Mouse (Mus musculus): Measurements from ENCODE around the gene Mrpl3. TPM values are rescaled to one million over a fixed set of nuclear protein-coding genes. Genes with fewer than 3 reads are reported as not detected.
A peak's percentile ranks its signal among the peaks of the same experiment; 100 is the strongest.

Mrpl3 gene
- polyA plus RNA-seq, 1 experiment from 2014 or later = 127 TPM

DNA sequence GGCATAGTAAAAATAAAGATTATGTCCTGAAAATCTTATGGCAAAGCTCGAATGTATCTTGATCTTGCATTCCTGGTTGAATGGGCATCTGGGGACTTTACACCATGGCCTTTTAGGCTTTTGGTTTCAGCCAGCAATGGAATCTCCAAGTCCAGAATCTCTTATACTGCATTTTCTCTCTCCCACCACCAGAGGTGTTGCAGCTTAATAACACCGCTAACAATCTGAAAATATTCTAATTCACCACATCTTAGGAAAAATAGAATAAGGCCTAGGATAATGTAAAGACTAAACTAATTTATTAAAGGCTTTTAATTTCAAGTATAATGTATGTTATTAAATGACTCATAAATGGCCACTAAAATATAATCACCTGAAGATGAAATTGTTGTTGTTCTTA, 2.8 kb upstream of the Mrpl3 start:
- no peak for ATAC-seq (ENCODE audit: low FRiP score)
- WGBS = 63% methylated on average over 2 of the region's 2 CpGs

DNA sequence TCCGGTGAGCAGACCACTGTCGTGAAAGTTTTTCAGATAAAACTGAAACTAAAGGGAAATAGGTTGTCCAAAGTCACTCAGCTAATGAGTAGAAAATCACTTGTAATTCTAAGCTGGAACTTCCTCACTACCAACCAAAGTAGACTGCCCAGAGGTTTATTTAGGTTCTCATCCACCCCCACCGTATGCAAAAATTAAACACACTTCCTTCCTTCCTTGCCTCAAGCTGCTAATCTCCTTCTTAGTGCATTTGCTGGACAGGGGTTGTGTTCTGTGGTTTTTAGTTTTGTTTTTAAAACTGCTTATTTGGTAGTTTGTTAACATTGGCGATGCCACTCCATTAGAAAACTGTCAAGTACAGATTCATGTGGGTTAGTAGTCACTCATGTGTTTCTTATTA, 773 bp downstream of the Mrpl3 start:
- peak overlapping the region; percentile 96 for H3K4me3 ChIP-seq (ENCODE audit: low read depth, low read length)
- ATAC-seq (ENCODE audit: low FRiP score) (no peak), DNase-seq (ENCODE audit: low spot score, missing footprints) (no peak)
- no peaks in the 10 kb centered on the region for H3K27me3 ChIP-seq (ENCODE audit: control insufficient read depth, insufficient read depth, low read length)
- peak overlapping the region; percentile 63 for H3K4me2 ChIP-seq
- H3K9me3 ChIP-seq (ENCODE audit: control insufficient read depth, low read length) = no peaks in the 10 kb centered on the region
- 61% methylated on average over 4 of the region's 4 CpGs for WGBS
- peaks cover 3% of the 10 kb centered on the region; the same call in 1 of the 2 replicates for H3K4me1 ChIP-seq (ENCODE audit: control insufficient read depth, insufficient read depth, low read length)
- peaks cover 18% of the 10 kb centered on the region; the same call in 1 of the 2 replicates for H3K36me3 ChIP-seq (ENCODE audit: control insufficient read depth, insufficient read depth, low read length)
- H3K27ac ChIP-seq (ENCODE audit: low read depth, low read length) = no peak overlapping the region
- H3K9ac ChIP-seq (ENCODE audit: low read length) = peak overlapping the region; percentile 98

More for the DNA sequence above, 2.8 kb upstream of the Mrpl3 start:
- Histone ChIP-seq H3K4me2 (no peak overlapping the region), H3K9ac (ENCODE audit: low read length) (no peak overlapping the region), H3K27ac (ENCODE audit: low read depth, low read length) (no peak overlapping the region), H3K4me1 (ENCODE audit: control insufficient read depth, insufficient read depth, low read length) (peaks cover 3% of the 10 kb centered on the region; the same call in 1 of the 2 replicates), H3K4me3 (ENCODE audit: low read depth, low read length) (no peak overlapping the region), H3K36me3 (ENCODE audit: control insufficient read depth, insufficient read depth, low read length) (no peaks in the 10 kb centered on the region), H3K27me3 (ENCODE audit: control insufficient read depth, insufficient read depth, low read length) (no peaks in the 10 kb centered on the region), H3K9me3 (ENCODE audit: control insufficient read depth, low read length) (no peaks in the 10 kb centered on the region)
- no peak for DNase-seq (ENCODE audit: low spot score, missing footprints)

DNA sequence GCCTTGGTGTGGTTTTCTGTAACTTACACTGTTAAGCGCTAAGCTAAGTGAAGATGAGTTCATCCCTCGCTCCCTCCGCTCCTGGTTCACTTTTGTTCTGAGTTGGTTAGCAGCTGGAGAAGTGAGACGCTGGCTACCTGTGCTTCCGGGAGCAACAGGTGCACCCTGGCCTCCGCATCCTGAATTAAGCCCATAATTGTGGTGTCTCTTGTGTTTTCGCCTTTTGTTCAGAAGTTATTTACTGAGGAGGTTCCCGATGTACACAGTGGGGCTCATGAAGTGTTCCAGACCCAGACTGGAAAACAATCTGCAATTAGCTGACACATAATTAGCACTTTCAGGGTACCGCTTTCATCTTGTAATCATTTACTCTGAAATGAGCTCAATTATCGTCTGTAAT, 16.1 kb downstream of the Mrpl3 start:
- DNase-seq (ENCODE audit: low spot score, missing footprints) (no peak), ATAC-seq (ENCODE audit: low FRiP score) (no peak)
- Histone ChIP-seq H3K4me3 (ENCODE audit: low read depth, low read length) (no peak overlapping the region), H3K27ac (ENCODE audit: low read depth, low read length) (no peak overlapping the region), H3K4me2 (no peak overlapping the region), H3K27me3 (ENCODE audit: control insufficient read depth, insufficient read depth, low read length) (no peaks in the 10 kb centered on the region), H3K36me3 (ENCODE audit: control insufficient read depth, insufficient read depth, low read length) (no peaks in the 10 kb centered on the region; the same call in 1 of the 2 replicates), H3K9me3 (ENCODE audit: control insufficient read depth, low read length) (no peaks in the 10 kb centered on the region), H3K9ac (ENCODE audit: low read length) (no peak overlapping the region), H3K4me1 (ENCODE audit: control insufficient read depth, insufficient read depth, low read length) (no peaks in the 10 kb centered on the region; the same call in 1 of the 2 replicates)
- 97% methylated on average over 10 of the region's 10 CpGs for WGBS

DNA sequence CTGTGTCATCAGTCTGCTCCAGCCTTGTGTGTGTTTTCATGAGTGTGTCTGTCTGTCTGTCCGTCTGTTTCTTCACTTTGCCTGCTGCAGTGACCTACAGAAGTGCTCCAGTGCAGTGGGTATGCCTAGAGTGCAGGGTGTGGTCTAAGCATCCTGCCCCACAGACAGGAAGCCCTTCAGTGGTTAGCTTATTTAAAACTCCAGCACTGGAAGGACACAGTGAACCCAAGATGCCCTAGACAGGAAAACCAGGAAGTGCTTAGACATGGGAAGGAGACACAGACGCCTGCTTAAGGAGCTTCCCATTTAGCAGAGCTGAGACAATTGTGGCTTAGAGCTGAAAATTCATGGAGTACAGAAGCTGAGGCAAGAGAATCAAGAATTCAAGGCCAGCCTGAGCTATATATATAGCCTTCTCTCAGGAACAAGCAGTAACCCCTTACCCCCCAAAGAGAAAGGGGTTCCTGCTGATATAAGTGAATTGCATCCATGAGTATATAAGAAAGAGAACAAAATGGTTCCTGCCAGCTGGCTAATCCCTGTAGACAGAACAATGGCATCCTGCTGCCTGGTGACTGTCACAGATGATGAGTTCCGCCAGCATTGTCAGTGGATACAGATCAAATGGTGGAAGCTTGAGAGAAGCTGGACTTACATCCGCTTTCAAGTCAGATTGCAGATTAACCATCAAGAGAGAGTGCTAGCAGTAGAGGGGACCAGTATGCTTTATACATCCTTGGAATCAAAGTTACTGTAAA, 20.1 kb downstream of the Mrpl3 start:
- 46% methylated on average over 4 of the region's 4 CpGs for WGBS
- peak; percentile 69 for DNase-seq (ENCODE audit: low spot score, missing footprints)

GRCm38 (mm10) chr9:105074851-105075250, 21.8 kb downstream of the Mrpl3 start:
- no peak overlapping the region for H3K27ac ChIP-seq (ENCODE audit: low read depth, low read length)
- DNase-seq (ENCODE audit: low spot score, missing footprints) (peak; percentile 64), ATAC-seq (ENCODE audit: low FRiP score) (no peak)
- no peaks in the 10 kb centered on the region; the same call in 1 of the 2 replicates for H3K4me1 ChIP-seq (ENCODE audit: control insufficient read depth, insufficient read depth, low read length)
- no peak overlapping the region for H3K4me2 ChIP-seq
- no peak overlapping the region for H3K9ac ChIP-seq (ENCODE audit: low read length)
- 90% methylated on average over 8 of the region's 8 CpGs for WGBS
- peaks cover 11% of the 10 kb centered on the region; the same call in 1 of the 2 replicates for H3K36me3 ChIP-seq (ENCODE audit: control insufficient read depth, insufficient read depth, low read length)
- H3K9me3 ChIP-seq (ENCODE audit: control insufficient read depth, low read length) = no peaks in the 10 kb centered on the region
- no peak overlapping the region for H3K4me3 ChIP-seq (ENCODE audit: low read depth, low read length)
- no peaks in the 10 kb centered on the region for H3K27me3 ChIP-seq (ENCODE audit: control insufficient read depth, insufficient read depth, low read length)

More for the DNA sequence above, 20.1 kb downstream of the Mrpl3 start:
- Histone ChIP-seq H3K4me2 (no peak overlapping the region), H3K4me3 (ENCODE audit: low read depth, low read length) (no peak overlapping the region), H3K27me3 (ENCODE audit: control insufficient read depth, insufficient read depth, low read length) (no peaks in the 10 kb centered on the region), H3K36me3 (ENCODE audit: control insufficient read depth, insufficient read depth, low read length) (peaks cover 11% of the 10 kb centered on the region; the same call in 1 of the 2 replicates), H3K4me1 (ENCODE audit: control insufficient read depth, insufficient read depth, low read length) (no peaks in the 10 kb centered on the region; the same call in 1 of the 2 replicates), H3K9me3 (ENCODE audit: control insufficient read depth, low read length) (no peaks in the 10 kb centered on the region), H3K27ac (ENCODE audit: low read depth, low read length) (no peak overlapping the region; the same call in 1 of the 2 replicates), H3K9ac (ENCODE audit: low read length) (no peak overlapping the region)
- no peak for ATAC-seq (ENCODE audit: low FRiP score)

GRCm38 (mm10) chr9:105076756-105077424, 23.9 kb downstream of the Mrpl3 start:
- 93% methylated on average over 13 of the region's 13 CpGs for WGBS
- H3K36me3 ChIP-seq (ENCODE audit: control insufficient read depth, insufficient read depth, low read length) = peaks cover 11% of the 10 kb centered on the region; the same call in 1 of the 2 replicates

GRCm38 (mm10) chr9:105078460-105078859, 25.4 kb downstream of the Mrpl3 start:
- 89% methylated on average over 4 of the region's 4 CpGs for WGBS
- no peaks in the 10 kb centered on the region for H3K4me1 ChIP-seq (ENCODE audit: control insufficient read depth, insufficient read depth, low read length)

More at GRCm38 (mm10) chr9:105076756-105077424, 23.9 kb downstream of the Mrpl3 start:
- Histone ChIP-seq H3K9me3 (ENCODE audit: control insufficient read depth, low read length) (no peaks in the 10 kb centered on the region), H3K4me3 (ENCODE audit: low read depth, low read length) (no peak overlapping the region), H3K9ac (ENCODE audit: low read length) (no peak overlapping the region), H3K4me2 (no peak overlapping the region), H3K27ac (ENCODE audit: low read depth, low read length) (no peak overlapping the region), H3K27me3 (ENCODE audit: control insufficient read depth, insufficient read depth, low read length) (no peaks in the 10 kb centered on the region), H3K4me1 (ENCODE audit: control insufficient read depth, insufficient read depth, low read length) (no peaks in the 10 kb centered on the region; the same call in 1 of the 2 replicates)
- DNase-seq (ENCODE audit: low spot score, missing footprints) (peak; percentile 77), ATAC-seq (ENCODE audit: low FRiP score) (no peak)

DNA sequence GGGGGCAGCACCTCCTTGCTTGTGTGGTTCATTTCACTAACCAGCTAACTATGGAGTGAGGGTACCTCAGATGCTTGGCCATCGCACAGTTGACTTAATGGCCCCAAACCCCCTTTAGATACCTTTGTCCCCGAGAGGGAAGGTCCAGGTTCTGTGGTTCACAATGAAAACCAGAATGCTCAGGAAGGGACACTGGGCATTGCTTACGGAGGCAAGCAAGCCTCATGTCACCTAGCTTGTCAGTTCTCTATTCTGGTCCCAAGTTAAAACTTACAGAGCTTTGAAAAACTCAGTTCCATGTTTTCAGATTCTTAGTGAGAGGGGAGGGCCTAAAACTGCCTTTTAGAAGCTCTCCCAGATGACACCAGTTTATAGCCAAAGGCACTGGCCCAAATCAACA, 27.2 kb downstream of the Mrpl3 start:
- no peak overlapping the region for H3K4me3 ChIP-seq (ENCODE audit: low read depth, low read length)
- H3K27me3 ChIP-seq (ENCODE audit: control insufficient read depth, insufficient read depth, low read length) = no peaks in the 10 kb centered on the region
- H3K4me1 ChIP-seq (ENCODE audit: control insufficient read depth, insufficient read depth, low read length) = no peaks in the 10 kb centered on the region
- H3K36me3 ChIP-seq (ENCODE audit: control insufficient read depth, insufficient read depth, low read length) = peaks cover 8% of the 10 kb centered on the region; the same call in 1 of the 2 replicates
- H3K9me3 ChIP-seq (ENCODE audit: control insufficient read depth, low read length) = no peaks in the 10 kb centered on the region
- no peak overlapping the region for H3K27ac ChIP-seq (ENCODE audit: low read depth, low read length)
- H3K9ac ChIP-seq (ENCODE audit: low read length) = no peak overlapping the region
- WGBS = 89% methylated on average over 3 of the region's 3 CpGs
- no peak overlapping the region for H3K4me2 ChIP-seq
- peak; percentile 51 for DNase-seq (ENCODE audit: low spot score, missing footprints)
- ATAC-seq (ENCODE audit: low FRiP score) = no peak

More at GRCm38 (mm10) chr9:105078460-105078859, 25.4 kb downstream of the Mrpl3 start:
- Histone ChIP-seq H3K27ac (ENCODE audit: low read depth, low read length) (no peak overlapping the region), H3K4me3 (ENCODE audit: low read depth, low read length) (no peak overlapping the region), H3K9ac (ENCODE audit: low read length) (no peak overlapping the region), H3K9me3 (ENCODE audit: control insufficient read depth, low read length) (no peaks in the 10 kb centered on the region), H3K36me3 (ENCODE audit: control insufficient read depth, insufficient read depth, low read length) (peaks cover 11% of the 10 kb centered on the region; the same call in 1 of the 2 replicates), H3K4me2 (no peak overlapping the region), H3K27me3 (ENCODE audit: control insufficient read depth, insufficient read depth, low read length) (no peaks in the 10 kb centered on the region)
- ATAC-seq (ENCODE audit: low FRiP score) (no peak), DNase-seq (ENCODE audit: low spot score, missing footprints) (no peak)

Data from midbrain, embryonic 11.5 days (tissue).